Mouse (Mus musculus) left cerebral cortex, postnatal 10 days (tissue): ENCODE results near the gene Myt1. TPM values are rescaled to one million over a fixed set of nuclear protein-coding genes. Genes with fewer than 3 reads are reported as not detected.
"Not testable (repeated sequence)": the region's sequence is repeated elsewhere in the genome, so short reads cannot be mapped to it uniquely, and the experiment has no call there.

Experiments used
- DNase-seq, 2 experiments: peaks; one replicate each; pipeline ENCODE4 v3.0.0; 2021 to 2022; ENCODE audit warnings: low spot score in 2 of 2, mixed read lengths in 1 of 2; ENCODE audit errors: extremely low spot score in 1 of 2
- intact Hi-C: fragments of 180-260 bp; cut with DNase I; formaldehyde crosslinking; loops from one replicate; pipeline ENCODE4 v1.15.1; 2025
- total RNA-seq, 2 experiments: library from RNA; stranded (reverse); gene quantifications; 2 replicates each; pipeline ENCODE4 v1.2.3; 2021

Myt1 gene
- total RNA-seq, 2 experiments from 2014 or later, result 24.3 to 27.7 TPM

DNA sequence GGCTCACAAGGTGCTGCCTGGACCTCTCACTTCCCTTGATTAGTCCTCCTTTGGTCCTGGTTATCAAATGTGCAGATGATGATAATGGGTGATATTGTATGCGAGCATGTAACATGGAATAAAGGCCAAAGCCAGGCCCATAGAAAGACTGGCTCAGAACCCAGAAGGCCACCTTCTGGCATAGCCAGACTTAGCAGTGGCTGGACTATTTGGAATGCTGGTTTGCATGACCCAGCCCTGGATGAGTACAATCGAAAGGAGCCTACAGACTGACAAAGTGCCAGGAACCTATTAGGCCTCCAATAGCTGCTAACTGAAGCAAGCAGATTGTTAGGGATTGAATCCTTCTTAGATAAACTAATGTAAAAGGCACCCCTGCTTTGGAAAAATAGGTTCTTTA is 6.3 kb downstream of the Myt1 start:
- intact Hi-C loops, result no loop called here
- DNase-seq, result no peak

DNA sequence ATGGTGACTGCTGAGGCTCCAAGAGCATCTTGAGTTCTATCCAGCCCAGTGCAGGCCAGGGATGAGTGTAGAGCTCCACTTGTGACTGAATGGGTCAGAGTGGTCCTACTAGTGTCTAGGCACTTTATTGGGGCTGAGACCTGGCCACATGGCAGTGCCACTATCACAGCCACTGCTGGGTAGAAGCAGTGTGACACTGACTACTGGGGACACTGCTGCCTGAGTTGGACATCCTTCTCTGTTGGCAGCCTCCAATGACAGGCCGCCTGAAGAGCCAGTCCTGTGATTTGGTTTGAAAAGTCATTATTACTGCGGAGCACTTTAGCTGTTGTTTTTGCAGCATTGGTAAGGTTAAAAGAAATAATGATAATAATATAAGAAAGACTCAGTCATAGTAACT is 10.1 kb downstream of the Myt1 start:
- intact Hi-C loops, result no loop called here
- DNase-seq, result no peak

DNA sequence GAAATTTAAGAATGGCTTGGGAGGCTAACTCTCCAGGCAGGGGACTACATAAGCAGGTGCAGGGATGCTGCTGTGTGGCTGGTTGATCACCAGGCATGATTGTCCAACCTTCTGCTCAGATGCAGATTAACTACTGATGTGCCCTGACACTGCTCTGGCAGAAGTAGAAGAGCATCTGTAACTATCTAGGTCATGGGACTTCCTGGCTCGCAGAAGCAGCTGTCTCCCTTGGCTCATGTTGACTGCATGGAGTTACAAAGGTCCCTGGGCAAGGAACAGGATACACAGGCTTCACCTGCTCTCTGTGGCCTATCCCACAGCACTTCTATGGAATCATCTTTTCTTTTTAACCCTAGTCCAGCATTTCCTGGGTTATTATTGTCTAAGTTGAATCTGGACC is 12.7 kb downstream of the Myt1 start:
- no peak for DNase-seq
- intact Hi-C loops, result no loop called here

DNA sequence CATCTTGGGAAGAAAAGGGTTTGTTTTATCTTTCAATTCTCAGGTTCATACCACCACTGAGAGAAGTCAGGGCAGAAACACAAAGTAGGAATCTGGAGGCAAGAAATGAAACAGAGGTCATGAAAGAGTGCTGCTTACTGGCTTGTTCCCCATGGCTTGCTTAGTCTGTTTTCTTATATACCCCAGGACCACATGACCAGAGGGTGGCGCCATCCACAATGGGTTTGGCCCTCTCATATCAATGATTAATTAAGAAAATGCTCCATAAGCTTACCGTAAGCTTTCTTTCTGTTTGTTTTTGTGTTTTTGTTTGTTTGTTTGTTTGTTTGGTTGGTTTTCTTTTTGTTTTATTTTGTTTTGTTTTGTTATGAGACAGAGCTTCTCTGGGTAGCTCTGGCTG is 14.6 kb downstream of the Myt1 start:
- intact Hi-C loops, result no loop called here
- DNase-seq, result no peak

DNA sequence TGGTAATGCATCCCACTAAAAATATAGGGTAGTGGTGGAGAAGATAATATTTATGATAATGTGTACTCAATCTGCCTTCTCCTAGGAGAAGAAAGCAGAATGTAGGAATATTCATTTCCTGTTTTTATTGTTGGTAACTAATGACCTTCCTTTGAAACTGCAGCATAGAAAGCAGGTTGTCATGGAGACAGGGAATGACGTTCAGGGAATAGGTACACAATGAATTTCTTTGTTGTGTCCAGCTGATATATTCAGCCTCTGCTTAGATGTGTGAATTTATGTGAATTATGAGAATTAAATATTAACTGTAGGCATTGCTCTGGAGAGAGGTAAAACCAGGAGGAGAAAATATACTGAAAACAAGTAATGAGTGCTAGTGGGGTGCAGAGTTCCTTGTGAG is 18.3 kb downstream of the Myt1 start:
- intact Hi-C loops, result no loop called here
- DNase-seq, result no peak

DNA sequence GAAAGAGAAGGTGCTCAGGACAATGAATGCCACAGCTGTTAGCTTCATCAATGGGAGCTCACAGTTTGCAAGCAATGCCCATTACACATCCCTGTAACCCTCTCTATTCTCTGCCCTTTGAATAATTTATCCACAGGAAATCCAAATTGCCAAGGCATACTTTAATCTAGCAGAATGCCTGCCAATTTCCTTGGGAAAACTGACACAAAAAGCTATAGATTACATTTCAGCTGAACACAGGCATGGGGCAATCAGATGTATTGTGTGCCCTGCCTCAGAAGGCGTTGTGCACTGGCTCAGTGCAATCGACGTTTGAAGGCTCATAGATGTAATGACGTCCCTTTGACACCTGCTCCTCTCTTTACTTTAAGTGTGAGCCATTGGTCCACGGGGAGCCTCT is 24.7 kb downstream of the Myt1 start:
- intact Hi-C loops, result no loop called here
- DNase-seq, result no peak

DNA sequence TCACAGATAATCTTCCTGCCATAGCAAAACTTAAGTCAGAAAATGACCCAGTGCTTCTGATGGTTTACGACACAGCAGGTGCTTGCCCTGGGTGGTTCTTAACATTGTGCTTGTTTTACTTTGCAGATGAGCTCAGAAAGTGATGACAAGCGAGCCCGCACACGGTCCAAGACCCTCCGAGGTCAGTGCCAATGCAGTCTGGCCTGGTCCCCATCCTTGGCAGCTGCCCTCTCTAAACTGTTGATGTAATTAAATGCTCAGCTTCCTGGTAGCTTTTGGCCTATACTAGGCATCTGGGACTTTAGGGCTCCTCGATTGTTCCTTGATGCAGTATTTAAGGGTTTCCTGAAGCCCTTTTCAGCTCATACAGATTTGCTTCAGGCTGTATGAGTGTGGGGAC is 26.3 kb downstream of the Myt1 start:
- intact Hi-C loops, result no loop called here
- DNase-seq, result no peak

DNA sequence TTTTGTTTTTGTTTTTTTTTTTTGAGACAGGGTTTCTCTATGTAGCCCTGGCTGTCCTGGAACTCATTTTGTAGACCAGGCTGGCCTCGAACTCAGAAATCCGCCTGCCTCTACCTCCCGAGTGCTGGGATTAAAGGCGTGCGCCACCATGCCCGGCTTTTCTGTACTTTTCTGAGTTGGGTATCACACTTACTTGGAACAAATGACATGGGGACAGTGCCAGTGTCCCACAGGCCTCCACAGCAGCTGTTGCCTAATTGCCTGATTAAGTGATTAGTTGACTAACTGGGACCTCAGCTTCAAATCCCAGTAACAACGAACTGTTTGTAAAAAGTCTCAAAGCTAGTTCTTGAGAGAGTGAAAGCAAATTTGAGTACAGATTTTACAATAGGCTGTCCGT is 30.1 kb downstream of the Myt1 start:
- not testable (repeated sequence) for DNase-seq

DNA sequence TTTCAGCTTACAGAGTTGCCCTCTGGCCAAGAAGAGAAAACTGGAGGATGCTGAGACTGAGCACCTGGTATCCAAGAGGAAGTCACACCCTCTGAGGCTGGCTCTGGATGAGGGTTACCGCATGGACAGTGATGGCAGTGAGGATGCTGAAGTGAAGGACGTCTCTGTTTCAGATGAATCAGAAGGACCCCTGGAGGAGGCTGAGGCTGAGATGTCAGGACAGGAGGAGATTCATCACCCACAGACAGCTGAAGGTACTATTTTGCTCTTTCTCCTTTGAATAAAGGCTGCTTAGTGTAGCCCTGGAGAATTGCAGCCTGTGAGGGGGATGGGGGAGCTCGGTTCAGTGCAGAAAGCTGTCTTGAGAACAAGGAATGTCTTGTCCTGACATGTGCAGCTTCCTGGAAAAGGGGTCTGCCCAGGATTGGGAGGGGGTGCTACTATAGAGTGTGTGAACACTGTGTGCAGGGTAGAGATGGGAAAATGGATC is 32.6 kb downstream of the Myt1 start:
- peak; percentile 47 to 57 for DNase-seq

More for the DNA sequence above, 30.1 kb downstream of the Myt1 start:
- intact Hi-C loops, result not testable (repeated sequence)

DNA sequence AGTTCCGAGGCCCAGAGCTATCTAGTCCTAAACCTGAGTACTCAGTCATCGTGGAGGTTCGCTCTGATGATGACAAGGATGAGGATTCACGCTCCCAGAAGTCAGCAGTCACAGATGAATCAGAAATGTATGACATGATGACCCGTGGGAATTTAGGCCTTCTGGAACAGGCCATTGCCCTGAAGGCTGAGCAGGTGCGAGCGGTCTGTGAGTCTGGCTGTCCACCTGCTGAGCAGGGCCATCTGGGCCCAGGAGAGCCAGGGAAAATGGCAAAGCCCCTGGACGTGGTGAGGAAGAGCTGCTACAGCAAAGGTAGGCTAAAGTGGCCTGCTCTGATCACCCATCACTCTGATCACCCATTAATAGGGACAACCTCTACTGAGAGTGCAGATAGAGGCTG is 34.5 kb downstream of the Myt1 start:
- intact Hi-C loops, result no loop called here
- DNase-seq, result no peak

More for the DNA sequence above, 32.6 kb downstream of the Myt1 start:
- intact Hi-C loops, result no loop called here

DNA sequence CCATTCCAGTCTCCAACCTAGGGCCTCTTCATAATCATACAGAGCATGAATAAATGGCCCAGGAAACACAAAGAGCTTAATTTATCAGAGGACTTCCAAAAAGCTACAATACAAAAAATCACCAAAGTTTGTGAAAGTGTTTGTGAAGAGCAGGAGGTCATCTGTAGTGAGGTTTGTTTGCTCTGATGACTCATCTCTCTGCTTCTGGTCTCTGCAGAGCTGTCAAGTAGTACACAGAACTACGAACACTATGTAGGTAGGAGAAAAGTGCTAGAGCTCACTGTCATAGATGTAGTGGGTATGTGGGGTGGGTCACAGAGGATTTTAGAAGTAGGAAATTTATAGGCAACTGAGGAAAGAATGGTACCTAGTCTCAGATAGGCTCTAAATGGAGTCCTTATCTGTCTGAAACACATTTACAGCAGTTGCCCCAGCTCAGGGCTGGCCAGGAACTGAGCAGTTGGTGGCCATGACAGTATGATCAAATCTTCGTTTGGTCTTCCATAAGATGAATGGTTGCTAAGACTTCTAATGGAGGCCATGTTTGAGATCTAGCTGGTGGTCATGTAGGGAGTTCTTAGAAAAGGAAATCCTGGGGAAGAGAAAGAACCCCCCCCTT is 66.0 kb downstream of the Myt1 start:
- no peak for DNase-seq

DNA sequence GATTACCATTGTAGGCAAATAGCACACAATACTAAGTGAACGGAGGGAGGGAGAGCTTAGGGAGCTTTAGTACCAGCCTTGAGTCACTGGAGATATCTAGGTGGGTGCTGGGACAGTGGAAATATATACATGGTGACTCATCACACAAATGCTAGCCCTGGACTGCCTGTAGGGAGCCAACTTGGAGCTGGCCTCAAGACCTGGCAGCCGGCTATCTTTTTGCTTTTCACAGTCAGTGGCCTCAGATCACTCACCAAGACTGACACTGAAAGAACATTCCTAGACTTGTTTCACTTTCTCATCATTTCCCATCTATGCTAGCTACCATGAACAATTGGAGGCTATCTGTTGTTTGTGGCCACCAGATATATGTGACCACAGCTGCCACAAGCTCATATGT is 69.6 kb downstream of the Myt1 start:
- intact Hi-C loops, result no loop called here
- no peak for DNase-seq

More for the DNA sequence above, 66.0 kb downstream of the Myt1 start:
- intact Hi-C loops, result no loop called here

DNA sequence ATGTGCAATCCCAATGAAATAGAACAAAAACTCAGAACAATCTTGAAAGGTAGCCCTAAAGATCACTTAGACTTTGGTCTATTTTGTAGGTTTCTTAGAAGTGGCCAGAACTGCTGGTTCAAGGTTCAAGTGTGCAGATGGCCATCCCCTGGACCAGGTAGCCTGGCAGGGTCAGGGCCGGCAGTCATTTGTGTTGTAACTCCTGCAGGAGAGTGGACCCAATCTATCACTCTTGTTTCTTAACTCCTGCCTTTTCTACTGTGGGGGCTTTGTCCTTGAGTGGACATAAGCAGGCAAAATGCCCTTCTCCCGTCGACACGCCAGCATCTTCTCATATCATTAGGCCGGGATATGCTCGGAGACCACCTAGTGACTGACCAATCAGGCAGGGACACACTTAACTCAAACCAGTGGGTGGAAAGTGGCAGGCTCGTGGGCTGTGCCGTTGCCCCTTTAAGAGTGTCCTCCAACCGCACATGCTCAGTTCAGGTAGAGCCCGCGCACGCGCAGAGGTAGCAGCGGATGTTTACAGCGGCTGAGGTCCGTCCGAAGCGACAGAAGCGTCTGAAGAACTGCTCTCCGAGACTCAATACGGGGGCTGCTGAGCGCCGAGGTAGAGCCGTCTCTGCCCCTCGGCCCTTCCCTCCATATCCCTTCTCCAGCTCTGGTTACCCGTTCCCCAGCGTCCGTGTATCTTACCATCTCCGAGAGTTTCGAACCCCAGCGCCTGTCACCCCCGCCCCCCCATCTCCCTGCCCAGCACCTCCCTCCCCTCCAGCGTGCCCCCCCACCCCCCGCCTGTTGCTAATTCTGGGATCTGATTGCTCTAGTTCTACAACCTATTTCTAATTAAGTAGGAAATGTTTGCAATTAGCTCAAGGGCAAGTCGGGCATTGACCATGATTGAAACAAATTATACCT is 74.5 kb downstream of the Myt1 start, which contains the start of gene Pcmtd2:
TSS of gene Pcmtd2 (plus strand) at position 483 of the 921 bp plus-strand sequence.
- peak; percentile 91 to 94 for DNase-seq
- intact Hi-C loops, result no loop called here

DNA sequence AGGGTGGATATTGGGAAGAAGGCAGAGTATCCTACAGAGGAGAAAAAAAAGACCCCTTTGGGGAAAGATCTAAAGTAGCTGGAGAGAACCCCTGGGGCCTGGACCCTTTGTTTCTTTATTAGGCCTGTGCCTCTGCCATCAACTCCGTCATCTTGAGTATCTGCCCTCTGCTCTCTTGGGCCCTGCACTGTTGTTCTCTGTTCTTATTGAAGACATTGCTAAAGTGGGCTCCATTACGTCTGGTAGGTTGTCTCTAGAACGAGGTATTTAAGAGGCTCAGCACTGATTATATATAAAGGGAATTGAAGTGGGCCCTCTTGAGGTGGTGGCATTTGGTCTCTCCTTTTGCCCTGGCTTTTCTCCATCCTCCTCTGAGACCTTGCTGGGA is 75.2 kb downstream of the Myt1 start:
- intact Hi-C loops, result no loop called here
- DNase-seq, result no peak

DNA sequence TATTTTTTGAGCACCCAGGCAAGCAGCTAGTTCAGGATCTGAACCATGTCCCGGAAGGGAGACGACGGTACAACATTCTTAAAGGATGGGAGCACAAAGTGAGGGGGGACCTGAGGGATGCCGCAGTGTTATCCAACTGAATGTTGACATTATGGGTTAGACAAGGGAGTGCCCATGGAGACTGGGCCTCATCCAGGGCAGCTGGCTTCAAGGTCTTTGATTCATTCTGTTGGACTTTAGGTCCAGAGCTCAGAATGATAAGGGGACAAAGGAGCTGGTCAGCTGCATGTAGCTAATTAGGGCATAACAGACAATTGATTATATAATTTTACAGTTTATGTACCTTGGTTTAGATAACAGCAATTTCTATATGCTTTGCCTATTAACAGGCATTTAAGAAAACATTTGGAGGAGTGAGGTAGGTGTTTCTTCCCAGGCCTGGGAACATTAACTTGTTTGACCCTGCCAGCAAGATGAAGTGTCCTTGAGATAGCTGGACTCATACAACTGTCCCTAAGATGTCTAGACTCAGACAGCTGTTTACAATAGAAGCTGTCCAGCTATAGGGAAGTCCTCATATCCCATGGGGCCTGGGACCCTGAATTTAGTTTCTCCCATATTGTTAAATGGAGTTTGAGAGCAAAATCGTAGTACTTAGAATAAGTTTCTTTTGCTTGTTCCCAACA is 82.7 kb downstream of the Myt1 start:
- intact Hi-C loops, result loop anchor here (10.0 kb wide), 1 partner anchor 201 kb away; no protein-coding TSS in a partner anchor

DNA sequence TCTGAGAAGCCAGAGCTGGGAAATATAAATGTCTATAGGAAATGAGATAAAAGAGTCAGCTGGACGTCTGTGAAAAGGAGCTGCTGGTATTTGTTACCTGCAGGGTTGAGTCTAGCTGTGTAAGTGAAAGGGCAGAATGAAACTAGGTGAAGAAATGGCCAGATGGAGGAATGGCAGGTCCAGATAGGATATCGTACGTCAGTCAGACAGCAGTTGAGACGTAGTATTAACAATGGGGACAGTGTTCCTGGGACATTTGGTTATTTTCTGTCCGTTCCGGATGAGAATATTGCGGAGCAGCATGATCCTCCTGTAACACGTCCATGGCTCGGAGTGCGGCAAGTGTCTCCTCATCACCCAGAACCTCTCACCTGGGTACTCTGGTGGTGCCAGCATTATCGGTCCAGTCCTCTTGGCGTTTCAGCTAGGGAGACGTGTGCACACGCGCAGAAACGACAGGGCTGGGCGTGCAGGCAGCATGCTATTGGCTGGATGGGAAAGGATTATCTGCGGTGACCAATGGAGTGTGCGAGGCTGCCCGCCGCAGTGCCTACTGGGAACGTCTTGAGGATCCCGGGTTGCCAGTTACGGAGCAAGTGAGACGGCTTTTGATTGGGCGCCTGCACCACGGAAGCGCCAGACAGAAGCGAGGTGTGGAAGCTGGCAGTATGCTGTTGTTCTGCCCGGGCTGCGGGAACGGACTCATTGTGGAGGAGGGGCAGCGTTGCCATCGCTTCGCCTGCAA is 100.8 kb downstream of the Myt1 start, which contains the start of gene Polr3k:
TSS of gene Polr3k (plus strand) at position 547 of the 745 bp plus-strand sequence.
- intact Hi-C loops, result loop anchor here (2.0 kb wide), 1 partner anchor 141 kb away; no protein-coding TSS in a partner anchor
- DNase-seq, result peak; percentile 94 to 97

More for the DNA sequence above, 82.7 kb downstream of the Myt1 start:
- no peak for DNase-seq

DNA sequence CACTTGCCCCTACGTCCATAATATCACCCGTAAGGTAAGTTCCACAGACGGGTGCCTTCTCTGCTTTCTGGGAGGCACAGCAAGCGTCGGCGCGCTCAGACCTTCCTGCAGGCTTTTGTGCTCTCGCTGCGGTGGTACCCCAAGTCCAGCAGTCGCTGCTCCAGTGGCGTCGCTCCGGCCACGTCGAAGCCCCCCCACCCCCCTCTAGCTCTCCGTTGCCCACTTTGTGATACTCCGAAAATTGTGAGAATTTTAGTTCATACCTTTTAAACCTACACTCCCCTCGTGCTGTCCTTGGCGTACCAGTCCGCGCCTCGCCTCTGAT is 101.4 kb downstream of the Myt1 start:
- DNase-seq, result no peak
- intact Hi-C loops, result loop anchor here (2.0 kb wide), 1 partner anchor 142 kb away; no protein-coding TSS in a partner anchor

DNA sequence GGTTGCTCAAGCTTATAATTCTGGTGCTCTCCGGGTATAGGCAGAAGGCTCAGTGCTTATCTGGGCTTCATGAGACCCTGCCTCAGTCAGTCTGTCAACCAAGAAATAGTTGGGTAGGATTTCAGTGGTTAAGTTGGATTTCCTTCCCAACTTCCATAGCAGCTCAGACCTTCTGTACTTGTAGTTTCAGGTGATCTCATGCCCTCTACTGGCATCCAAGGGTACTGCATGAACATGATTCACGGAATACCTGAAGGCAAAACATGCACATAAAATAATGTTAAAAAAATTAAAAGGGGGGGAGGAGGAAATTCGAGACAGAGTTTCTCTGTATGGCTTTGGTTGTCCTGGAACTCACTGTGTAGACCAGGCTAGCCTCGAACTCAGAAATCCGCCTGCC is 103.8 kb downstream of the Myt1 start:
- intact Hi-C loops, result no loop called here
- DNase-seq, result peak; percentile 65 to 74

DNA sequence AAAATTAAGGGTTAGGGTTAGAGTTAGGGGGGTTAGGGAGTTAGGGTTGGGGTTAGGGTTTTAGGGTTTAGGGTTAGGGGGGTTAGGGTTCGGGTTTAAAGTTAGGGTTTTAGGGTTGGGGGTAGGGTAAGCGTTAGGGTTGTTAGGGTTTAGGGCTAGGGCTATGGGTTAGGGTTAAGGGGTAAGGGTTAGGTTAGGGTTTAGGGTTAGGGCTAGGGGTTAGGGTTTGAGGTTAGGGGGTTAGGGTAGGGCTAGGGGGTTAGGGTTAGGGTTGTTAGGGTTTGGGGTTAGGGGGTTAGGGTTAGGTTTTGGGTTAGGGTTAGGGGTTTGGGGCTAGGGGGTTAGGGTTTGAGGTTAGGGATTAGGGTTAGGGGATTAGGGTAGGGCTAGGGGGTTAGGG is 107.9 kb downstream of the Myt1 start:
- DNase-seq, result no peak
- intact Hi-C loops, result no loop called here
